16 mouse cellular contexts compared by ENCODE assay signal in the genomic region with DNA sequence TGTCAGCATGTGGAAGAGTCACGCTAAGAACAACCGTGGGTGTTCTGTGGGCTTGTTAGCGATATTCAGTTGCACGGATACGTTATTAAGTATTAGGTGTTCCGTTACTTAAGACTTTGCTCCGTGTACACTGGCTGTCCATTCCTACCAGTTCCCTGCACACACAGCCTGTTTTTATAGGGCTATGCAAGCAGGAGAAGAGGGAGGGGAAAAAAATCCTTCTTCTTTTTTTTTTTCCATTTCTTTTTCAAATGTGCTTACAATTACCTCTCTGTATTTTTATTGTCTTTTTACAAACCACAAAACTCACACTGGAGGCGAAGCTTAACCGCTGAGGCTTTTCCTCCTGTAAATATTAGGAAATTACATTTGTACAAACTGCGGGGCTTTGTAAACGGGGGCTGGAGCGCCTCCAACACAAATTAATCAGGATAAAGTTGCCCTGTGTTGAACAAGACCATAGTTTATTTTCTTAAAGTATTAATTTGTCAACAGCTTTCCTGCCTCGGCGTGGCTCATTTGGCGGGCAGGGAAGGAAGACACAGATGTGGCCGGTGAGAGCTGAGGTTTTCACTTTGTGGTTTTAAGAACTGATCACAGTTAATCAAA.
A peak's percentile ranks its signal among the peaks of the same experiment; 100 is the strongest.
DNase-seq lines count a peak whose midpoint lies in the region; ATAC-seq and TF ChIP-seq lines count a peak whose summit lies in the region.
"Had no signal": no experiment of that assay in that cellular context is flagged by ENCODE, and none has a peak within 500 bp of the region (broad histone marks: within the 10 kb centered on the region; RNA-seq: fewer than 3 reads in every experiment).

No protein-coding gene starts in this region.

- no peak overlapping the region for H3K27ac ChIP-seq in hindbrain, postnatal 0 days
- no peak overlapping the region for H3K27ac ChIP-seq in hindbrain, embryonic 10.5 days
- H3K27ac ChIP-seq in lung, embryonic 16.5 days (ENCODE audit: low read length) = no peak overlapping the region
- peak overlapping the region; percentile 75 for H3K27ac ChIP-seq in neural tube, embryonic 15.5 days (replicated peaks)
- H3K27ac ChIP-seq: forebrain, embryonic 13.5 days; heart, adult 2 months had no signal

- H3K36me3 ChIP-seq in hindbrain, postnatal 0 days (ENCODE audit: insufficient read depth, low read length) = no peaks in the 10 kb centered on the region
- no peaks in the 10 kb centered on the region for H3K36me3 ChIP-seq in hindbrain, embryonic 10.5 days
- no peaks in the 10 kb centered on the region for H3K36me3 ChIP-seq in lung, embryonic 16.5 days (ENCODE audit: control insufficient read depth, insufficient read depth, low read length)
- H3K36me3 ChIP-seq in neural tube, embryonic 15.5 days = no peaks in the 10 kb centered on the region

- 0 out of 2 replicates have a peak, but pooled peaks cover 3% of the 10 kb centered on the region for H3K4me1 ChIP-seq in hindbrain, postnatal 0 days (ENCODE audit: insufficient read depth, low read length)
- peaks cover 42% of the 10 kb centered on the region for H3K4me1 ChIP-seq in hindbrain, embryonic 10.5 days (replicated peaks)
- peaks cover 27% of the 10 kb centered on the region for H3K4me1 ChIP-seq in lung, embryonic 16.5 days (replicated peaks; ENCODE audit: control insufficient read depth, insufficient read depth, low read length)
- H3K4me1 ChIP-seq in neural tube, embryonic 15.5 days = peaks cover 35% of the 10 kb centered on the region

- H3K4me3 ChIP-seq in hindbrain, postnatal 0 days (ENCODE audit: low read length) = no peak overlapping the region
- H3K4me3 ChIP-seq in hindbrain, embryonic 10.5 days = no peak overlapping the region
- no peak overlapping the region for H3K4me3 ChIP-seq in lung, embryonic 16.5 days (ENCODE audit: low read length)
- no peak overlapping the region for H3K4me3 ChIP-seq in neural tube, embryonic 15.5 days (replicated peaks)
- H3K4me3 ChIP-seq: forebrain, embryonic 13.5 days; heart, adult 2 months had no signal

- no peak overlapping the region for H3K4me2 ChIP-seq in hindbrain, postnatal 0 days (ENCODE audit: low read depth, low read length)
- 0 out of 2 replicates have a peak overlapping the region, but pooled peaks have one; percentile 12 for H3K4me2 ChIP-seq in lung, embryonic 16.5 days (ENCODE audit: low read depth, low read length)
- H3K4me2 ChIP-seq in neural tube, embryonic 15.5 days = peak overlapping the region; percentile 17; the same call in 1 of the 2 replicates
- H3K4me2 ChIP-seq: forebrain, embryonic 13.5 days had no signal

- H3K9ac ChIP-seq in hindbrain, postnatal 0 days (replicated peaks; ENCODE audit: low read length) = no peak overlapping the region
- no peak overlapping the region for H3K9ac ChIP-seq in lung, embryonic 16.5 days (ENCODE audit: low read length)
- no peak overlapping the region for H3K9ac ChIP-seq in neural tube, embryonic 15.5 days (replicated peaks)
- H3K9ac ChIP-seq: forebrain, embryonic 13.5 days had no signal

- H3K27me3 ChIP-seq in hindbrain, postnatal 0 days (ENCODE audit: insufficient read depth, low read length) = no peaks in the 10 kb centered on the region
- no peaks in the 10 kb centered on the region for H3K27me3 ChIP-seq in hindbrain, embryonic 10.5 days (ENCODE audit: insufficient read depth, poor library complexity, severe bottlenecking)
- H3K27me3 ChIP-seq in lung, embryonic 16.5 days (ENCODE audit: control insufficient read depth, insufficient read depth, low read depth, low read length) = peaks cover 4% of the 10 kb centered on the region; the same call in 1 of the 2 replicates
- no peaks in the 10 kb centered on the region for H3K27me3 ChIP-seq in neural tube, embryonic 15.5 days (replicated peaks)

- 49% methylated on average over 16 of the region's 16 CpGs for WGBS in hindbrain, postnatal 0 days
- 66% methylated on average over 16 of the region's 16 CpGs for WGBS in hindbrain, embryonic 10.5 days
- WGBS in lung, embryonic 16.5 days = 25% methylated on average over 16 of the region's 16 CpGs
- WGBS in neural tube, embryonic 15.5 days = 30% methylated on average over 16 of the region's 16 CpGs

- ATAC-seq in hindbrain, postnatal 0 days = no peak
- ATAC-seq in lung, embryonic 16.5 days (ENCODE audit: low read depth) = no peak
- ATAC-seq in granulocyte monocyte progenitor cell, adult 5-6 weeks (replicated peaks; ENCODE audit: poor library complexity, severe bottlenecking) = 0 out of 2 replicates have a peak, but pooled peaks have one; percentile 18
- ATAC-seq in neural tube, embryonic 15.5 days (ENCODE audit: low FRiP score) = no peak
- ATAC-seq in cerebellum, adult (ENCODE audit: insufficient number of reproducible peaks, low FRiP score, low TSS enrichment) = no peak
- ATAC-seq: forebrain, embryonic 13.5 days; inflammation-experienced regulatory T-cells, adult 6 months; lung, postnatal 0 days had no signal

- DNase-seq in hindbrain, postnatal 0 days (ENCODE audit: low spot score) = peak; percentile 10
- no peak for DNase-seq in hindbrain, embryonic 10.5 days (ENCODE audit: low spot score)
- DNase-seq in lung, adult 18-20 months = no peak
- no peak for DNase-seq in spleen, adult 12 weeks (ENCODE audit: low spot score)
- DNase-seq: B cell, adult 2 months; cerebellum, adult 11-12 months; heart, adult 2 months; liver; thymus, adult 2 months had no signal

- no peaks in the 10 kb centered on the region for H3K9me3 ChIP-seq in hindbrain, postnatal 0 days (ENCODE audit: low read length)
- H3K9me3 ChIP-seq in hindbrain, embryonic 10.5 days = no peaks in the 10 kb centered on the region
- H3K9me3 ChIP-seq in lung, embryonic 16.5 days (ENCODE audit: control insufficient read depth, low read length) = no peaks in the 10 kb centered on the region
- H3K9me3 ChIP-seq in neural tube, embryonic 15.5 days (replicated peaks) = no peaks in the 10 kb centered on the region
- H3K9me3 ChIP-seq: forebrain, embryonic 13.5 days had no signal

- no peak for TF ChIP-seq CTCF in hindbrain, postnatal 0 days (IDR thresholded peaks at IDR 0.05; ENCODE audit: low read depth)
